Mouse (Mus musculus) adrenal gland, adult 18-20 months (tissue): ENCODE results near the gene Neurog2. TPM values are rescaled to one million over a fixed set of nuclear protein-coding genes. Genes with fewer than 3 reads are reported as not detected.

Experiments used
- DNase-seq, 2 experiments: peaks; one replicate each; pipeline ENCODE4 v3.0.0; 2021 to 2022; ENCODE audit warnings: low spot score in 2 of 2
- long read RNA-seq, 2 experiments: library from polyadenylated mRNA; stranded (forward); transcript quantifications; one replicate each; pipeline ENCODE4 v2.0.0; 2021
- total RNA-seq, 2 experiments: library from RNA; stranded (reverse); gene quantifications; 1 replicate in 1 of 2; 2 replicates in 1 of 2; pipeline ENCODE4 v1.2.3; 2021

Neurog2 gene
- not detected for total RNA-seq
- long read RNA-seq, experiment 1: 0 reads
- long read RNA-seq, experiment 2: 0 reads

- DNase-seq: peak in 1 of 2 experiments; percentile 32
Measured at GRCm38 (mm10) chr3:127633080-127634032, at the start of gene Neurog2. TSS of gene Neurog2 (plus strand) at chr3:127633135.

DNA sequence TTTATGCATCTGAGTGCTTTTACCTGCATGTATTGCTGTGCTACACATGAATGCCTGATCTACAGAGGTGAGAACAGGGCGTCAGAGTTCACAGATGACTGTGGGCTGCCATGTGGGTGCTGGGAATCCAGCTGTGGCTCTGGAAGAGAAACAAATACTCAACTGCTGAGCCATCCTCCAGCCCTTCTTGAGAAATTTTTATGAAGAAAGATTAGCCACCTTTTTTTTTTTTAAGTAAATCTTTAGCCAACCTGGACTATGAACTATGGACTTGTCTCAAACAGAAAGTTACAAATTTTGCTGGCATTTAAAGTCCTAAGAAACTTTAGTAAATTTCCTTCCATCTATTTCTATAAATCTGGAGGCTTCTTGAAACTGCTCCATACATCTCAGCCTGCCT, 35.8 kb upstream of the Neurog2 start:
- no peak for DNase-seq

- DNase-seq: no peak
Measured at GRCm38 (mm10) chr3:127608109-127608508, 24.8 kb upstream of the Neurog2 start.

- DNase-seq: peak; percentile 77 to 82
Measured at GRCm38 (mm10) chr3:127625296-127625695, 7.6 kb upstream of the Neurog2 start.

GRCm38 (mm10) chr3:127625701-127626399, 7.1 kb upstream of the Neurog2 start:
- peak in 1 of 2 experiments; percentile 29 for DNase-seq

- no peak for DNase-seq
Measured at GRCm38 (mm10) chr3:127626524-127626923, 6.4 kb upstream of the Neurog2 start.

DNA sequence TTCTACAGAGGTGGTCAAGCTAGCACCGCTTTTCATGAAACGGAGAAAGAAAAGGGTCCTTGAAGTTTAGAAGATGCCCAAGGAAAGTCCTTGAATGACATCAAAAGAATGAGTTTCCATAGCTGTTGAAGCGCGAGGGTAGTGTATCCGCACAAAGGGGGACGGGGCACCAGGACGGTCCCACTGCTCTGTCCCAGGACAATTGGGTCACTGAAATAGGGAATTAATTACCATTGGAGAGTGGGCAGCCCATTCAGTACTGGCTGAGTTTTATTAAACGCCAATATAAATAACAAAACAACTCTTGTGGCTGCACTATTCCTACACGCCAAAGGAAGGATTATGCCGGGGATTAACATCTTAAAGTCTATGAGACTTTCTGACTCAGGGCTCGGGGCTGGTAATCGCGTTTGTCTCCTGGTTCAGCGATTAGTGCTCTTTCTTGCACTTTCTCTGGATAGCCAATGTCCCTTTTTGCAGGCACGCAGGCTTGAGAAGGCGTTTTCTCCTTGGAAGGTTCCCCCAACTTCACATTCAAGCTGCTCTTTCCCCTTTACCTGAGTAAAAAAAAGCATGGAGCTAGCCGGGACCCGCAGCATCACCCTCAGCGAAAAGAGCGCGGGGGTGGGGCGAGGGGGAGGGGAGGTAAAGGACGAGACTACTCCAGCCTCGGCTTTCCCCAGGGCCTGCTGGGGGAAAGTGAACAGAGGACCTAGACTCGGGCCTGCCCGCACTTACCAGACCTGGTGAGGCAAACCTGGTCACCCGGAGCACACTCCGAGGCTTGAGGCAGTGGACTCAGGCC, 5.6 kb upstream of the Neurog2 start:
- DNase-seq: no peak

GRCm38 (mm10) chr3:127627956-127628310, 5.0 kb upstream of the Neurog2 start:
- DNase-seq: no peak

DNA sequence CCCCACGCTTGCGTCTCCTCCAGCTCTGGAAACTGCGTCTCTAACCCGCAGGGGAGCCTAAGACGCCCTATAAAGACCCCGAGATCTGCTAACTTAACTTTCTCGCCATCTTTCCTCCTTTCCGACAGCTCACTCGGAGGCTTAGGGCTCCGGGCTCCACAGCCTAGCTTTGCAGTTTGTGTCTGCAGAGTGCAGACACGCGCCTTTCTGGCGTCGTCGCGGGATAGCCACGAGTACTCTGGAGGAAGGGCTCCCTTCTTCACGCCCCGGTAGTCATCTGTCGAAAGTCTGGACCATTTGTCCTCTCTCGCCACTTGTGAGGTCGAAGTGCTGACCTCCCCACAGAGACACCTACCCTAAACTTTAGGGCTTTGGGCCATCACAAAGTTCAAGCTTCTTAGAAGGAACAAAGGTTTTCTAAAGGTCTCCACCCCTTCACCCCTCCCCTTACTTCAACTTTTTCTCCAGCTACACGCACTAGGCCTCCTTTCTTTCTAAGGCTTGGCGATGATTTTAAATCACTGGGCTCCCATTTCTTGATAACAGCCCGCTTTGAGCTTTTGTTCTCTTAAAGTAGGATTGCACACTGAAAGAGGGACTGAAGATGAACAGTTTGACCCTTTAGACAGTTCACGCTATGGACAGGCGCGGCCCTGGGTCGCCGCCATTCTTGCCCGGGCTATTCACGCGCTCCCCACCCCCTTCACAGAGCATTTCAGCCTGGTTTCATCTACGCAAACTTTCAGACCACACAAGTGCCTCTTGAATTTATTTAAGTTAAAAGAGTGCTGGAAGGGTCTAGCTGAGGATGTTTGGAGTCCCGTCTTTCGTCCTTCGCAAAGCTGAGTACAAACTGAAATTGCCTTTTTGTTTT, 4.4 kb upstream of the Neurog2 start:
- DNase-seq: no peak

GRCm38 (mm10) chr3:127630190-127630589, 2.7 kb upstream of the Neurog2 start:
- DNase-seq: no peak

DNA sequence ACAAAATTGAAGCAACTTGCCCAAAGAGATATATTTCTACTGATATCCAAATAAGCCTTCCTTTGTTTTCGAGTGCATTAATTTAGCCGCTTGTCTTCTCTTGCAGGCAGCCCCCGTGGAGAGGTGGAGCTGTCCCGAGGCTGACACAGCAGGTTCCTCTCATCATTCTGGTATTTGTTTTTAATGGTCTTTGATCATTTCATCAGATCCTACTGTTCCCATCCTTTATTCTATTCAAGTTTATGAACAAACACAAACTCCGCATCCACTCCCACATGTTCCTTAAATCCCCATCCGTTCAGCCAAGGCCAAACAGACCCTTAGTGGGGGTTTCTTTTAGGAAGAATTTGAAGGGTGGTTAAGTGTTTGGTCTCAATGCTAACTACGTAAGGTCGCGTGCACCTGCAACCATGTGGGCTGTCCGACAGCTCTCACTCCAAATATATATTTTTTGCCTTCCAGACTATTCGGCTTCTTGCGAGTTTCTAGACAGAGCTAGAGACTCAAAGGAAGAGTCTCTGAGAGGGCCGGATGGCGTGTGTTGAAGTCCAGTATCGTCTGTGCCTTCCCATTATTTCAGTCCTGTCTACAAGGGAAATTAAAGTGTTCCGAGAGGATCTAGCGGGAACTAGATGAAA, 2.1 kb upstream of the Neurog2 start:
- no peak for DNase-seq

- no peak for DNase-seq
Measured at GRCm38 (mm10) chr3:127631582-127631981, 1.4 kb upstream of the Neurog2 start.

DNA sequence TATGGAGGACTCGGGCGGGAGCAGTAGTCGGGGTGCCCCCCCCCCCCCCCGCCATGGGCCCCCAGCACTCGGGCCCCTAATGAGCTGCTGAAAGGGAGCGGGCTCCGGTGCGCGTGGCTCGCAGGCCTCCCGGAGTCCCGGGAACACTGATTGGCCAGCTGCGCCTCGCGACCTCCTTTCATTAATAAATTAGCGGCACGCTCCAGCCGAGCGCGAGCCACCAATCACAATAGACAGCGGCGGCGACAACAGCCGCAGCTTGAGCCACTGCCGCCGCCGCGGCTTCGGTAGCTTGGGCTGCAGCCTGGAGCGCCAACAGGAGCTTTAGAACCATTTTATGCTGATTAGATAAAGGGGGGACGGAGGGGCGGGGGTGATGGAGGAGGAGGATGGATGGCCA, 404 bp upstream of the Neurog2 start:
- DNase-seq: no peak

- DNase-seq: peak; percentile 75 to 85
Measured at GRCm38 (mm10) chr3:127634101-127634983, 1.4 kb downstream of the Neurog2 start.

- no peak for DNase-seq
Measured at GRCm38 (mm10) chr3:127634984-127635349, 2.0 kb downstream of the Neurog2 start.

DNA sequence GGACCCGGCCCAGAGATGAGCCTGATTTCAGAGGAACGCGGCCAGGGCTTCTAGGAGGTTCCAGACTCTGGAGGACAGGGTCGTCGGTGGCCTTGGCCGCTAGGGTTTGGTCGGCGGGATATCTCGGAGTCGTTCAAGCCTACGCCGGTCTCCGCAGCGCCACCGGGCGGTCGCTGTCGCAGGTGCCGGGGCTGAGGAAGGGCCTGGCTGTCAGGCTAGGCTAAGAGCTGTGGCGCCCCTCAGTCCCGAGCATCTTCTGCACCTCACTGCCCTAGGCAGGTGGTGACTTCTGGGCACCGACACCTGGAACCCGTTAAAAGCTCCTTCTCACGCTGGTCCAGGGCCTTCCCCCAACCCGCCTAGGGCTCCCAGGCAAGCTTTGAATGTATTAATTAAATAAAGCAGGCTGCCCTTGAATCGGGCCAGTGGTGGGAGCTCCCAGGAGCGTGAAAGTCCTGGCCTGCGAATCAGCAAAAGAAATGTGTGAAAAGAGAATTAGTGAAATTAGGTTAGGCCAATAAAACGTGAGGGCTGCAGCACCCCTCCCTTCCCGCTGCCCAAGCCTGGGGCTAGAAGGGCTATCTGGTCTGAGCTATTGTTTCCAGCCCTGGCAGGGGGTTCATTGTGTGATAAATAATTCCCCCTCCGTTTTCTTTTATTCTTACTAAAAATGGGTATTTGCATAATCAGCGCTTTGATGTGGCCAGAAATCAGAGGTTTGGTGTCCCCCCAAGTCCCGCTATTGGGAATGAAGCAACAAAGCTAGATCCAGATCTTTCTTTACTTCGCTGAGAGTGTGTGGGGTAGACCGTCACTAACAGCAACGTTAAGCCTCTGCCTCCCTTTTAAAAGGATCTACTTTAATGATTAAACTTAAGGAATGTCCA, 7.2 kb downstream of the Neurog2 start:
- peak in 1 of 2 experiments; percentile 31 for DNase-seq

- DNase-seq: no peak
Measured at GRCm38 (mm10) chr3:127640762-127641700, 8.1 kb downstream of the Neurog2 start.
